13 mouse cellular contexts compared by ENCODE assay signal in the genomic region with DNA sequence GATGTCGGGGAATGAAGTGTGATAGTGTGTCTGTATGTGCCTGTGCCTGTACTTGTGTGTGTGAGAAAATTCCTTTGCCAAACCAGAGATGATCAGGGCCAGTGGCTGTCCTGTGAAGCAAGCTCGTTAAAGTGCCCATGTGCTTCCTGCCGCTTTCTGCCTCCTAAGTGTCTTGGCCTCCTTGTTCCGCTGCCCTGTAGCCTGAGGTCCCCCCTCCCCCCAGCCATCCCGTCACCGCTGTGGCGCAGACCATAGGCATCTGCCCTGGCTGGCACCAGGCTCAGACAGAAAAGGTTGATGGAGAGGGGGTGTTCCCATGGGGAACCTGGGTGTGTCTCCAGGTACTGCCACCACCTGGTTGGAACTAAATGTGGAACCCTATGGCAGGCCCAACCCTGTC. TPM values are rescaled to one million over a fixed set of nuclear protein-coding genes. Genes with fewer than 3 reads are reported as not detected.
DNase-seq lines count a peak whose midpoint lies in the region; ATAC-seq and TF ChIP-seq lines count a peak whose summit lies in the region.
"Had no signal": no experiment of that assay in that cellular context is flagged by ENCODE, and none has a peak within 500 bp of the region (broad histone marks: within the 10 kb centered on the region; RNA-seq: fewer than 3 reads in every experiment).

No protein-coding gene starts in this region.

- no peak for TF ChIP-seq EP300 in liver, postnatal 0 days (IDR thresholded peaks at IDR 0.05; ENCODE audit: low read depth)

- DNase-seq in gastrocnemius, adult 2 months: no peak
- DNase-seq in gastrocnemius, postnatal 14 days: no peak
- no peak for DNase-seq in liver, adult 2 months (ENCODE audit: extremely low read depth, low read depth, low spot score)
- no peak for DNase-seq in liver, postnatal 0 days
- no peak for DNase-seq in left cerebral cortex, adult 9 months (ENCODE audit: low spot score in 2 of 2)
- DNase-seq in thymus, postnatal 4 days: no peak
- DNase-seq: heart, postnatal 36 days; liver, embryonic 13.5 days had no signal

- peak overlapping the region; percentile 31; the same call in 1 of the 2 replicates for H3K27ac ChIP-seq in gastrocnemius, adult 2 months
- H3K27ac ChIP-seq in liver, adult 2 months (replicated peaks; ENCODE audit: insufficient read depth, low read depth, low read length): peak overlapping the region; percentile 73
- no peak overlapping the region for H3K27ac ChIP-seq in liver, postnatal 0 days (ENCODE audit: low read depth)
- H3K27ac ChIP-seq in small intestine, adult 2 months (ENCODE audit: insufficient read depth, low read depth, low read length): peak overlapping the region; percentile 85
- H3K27ac ChIP-seq: embryonic facial prominence, embryonic 12.5 days; limb, embryonic 10.5 days; liver, embryonic 13.5 days had no signal

- intact Hi-C loops in gastrocnemius, adult 2 months (cut with DNase I): no loop called here
- intact Hi-C loops in gastrocnemius, postnatal 14 days (cut with DNase I; ENCODE audit: low total_unique reads): no loop called here

- H3K27me3 ChIP-seq in liver, adult 2 months (ENCODE audit: control insufficient read depth, insufficient read depth, low read length): no peaks in the 10 kb centered on the region
- no peaks in the 10 kb centered on the region for H3K27me3 ChIP-seq in liver, postnatal 0 days (ENCODE audit: insufficient read depth, low read length)
- H3K27me3 ChIP-seq in small intestine, adult 2 months (ENCODE audit: control insufficient read depth, insufficient read depth, low read length): no peaks in the 10 kb centered on the region
- H3K27me3 ChIP-seq: liver, embryonic 13.5 days had no signal

- no peaks in the 10 kb centered on the region for H3K79me2 ChIP-seq in liver, adult 2 months (ENCODE audit: control insufficient read depth, insufficient read depth, low read length)

- 78% methylated on average over 7 of the region's 7 CpGs for WGBS in liver, adult 2 months
- 61% methylated on average over 7 of the region's 7 CpGs for WGBS in liver, postnatal 0 days (ENCODE audit: insufficient replicate concordance)
- 31% methylated on average over 7 of the region's 7 CpGs for WGBS in small intestine, adult 2 months

- no peak for ATAC-seq in liver, postnatal 0 days
- ATAC-seq in hematopoietic stem cell, adult 5-6 weeks (replicated peaks in 1 of 2; ENCODE audit: insufficient read depth in 1 of 2, low FRiP score in 2 of 2, low TSS enrichment in 1 of 2, low read depth in 1 of 2, poor library complexity in 2 of 2, severe bottlenecking in 2 of 2): peak; percentile 72 to 82

- no peak for TF ChIP-seq CTCF in gastrocnemius, adult 2 months (IDR thresholded peaks at IDR 0.05)
- TF ChIP-seq CTCF in liver, adult 2 months (IDR thresholded peaks at IDR 0.05; ENCODE audit: low read depth, low read length): no peak
- TF ChIP-seq CTCF in liver, postnatal 0 days (IDR thresholded peaks at IDR 0.05; ENCODE audit: low read depth): no peak
- TF ChIP-seq CTCF in small intestine, adult 2 months (IDR thresholded peaks at IDR 0.05; ENCODE audit: extremely low read depth, insufficient read length, insufficient replicate concordance, low read depth, low read length): no peak

- no peak overlapping the region for H3K9ac ChIP-seq in liver, adult 2 months (ENCODE audit: low read depth, low read length)
- H3K9ac ChIP-seq in liver, postnatal 0 days (replicated peaks): no peak overlapping the region
- H3K9ac ChIP-seq: embryonic facial prominence, embryonic 12.5 days; liver, embryonic 13.5 days had no signal

- no peak for TF ChIP-seq POLR2A in liver, adult 2 months (IDR thresholded peaks at IDR 0.05; ENCODE audit: extremely low read depth, insufficient read depth, low read length)
- TF ChIP-seq POLR2A in small intestine, adult 2 months (IDR thresholded peaks at IDR 0.05; ENCODE audit: low read depth, low read length): no peak

- H3K4me2 ChIP-seq in liver, postnatal 0 days (ENCODE audit: low read depth, low read length): no peak overlapping the region
- H3K4me2 ChIP-seq: embryonic facial prominence, embryonic 12.5 days; heart, embryonic 11.5 days; liver, embryonic 13.5 days had no signal

- H3K36me3 ChIP-seq in liver, adult 2 months (ENCODE audit: control insufficient read depth, insufficient read depth, low read length): no peaks in the 10 kb centered on the region
- H3K36me3 ChIP-seq in liver, postnatal 0 days (replicated peaks; ENCODE audit: insufficient read depth, low read length): no peaks in the 10 kb centered on the region
- peaks cover 34% of the 10 kb centered on the region for H3K36me3 ChIP-seq in small intestine, adult 2 months (ENCODE audit: control insufficient read depth, insufficient read depth, low read length)
- H3K36me3 ChIP-seq: liver, embryonic 13.5 days had no signal

- no peak overlapping the region for H3K4me3 ChIP-seq in gastrocnemius, adult 2 months
- H3K4me3 ChIP-seq in liver, adult 2 months (ENCODE audit: insufficient read depth, low read depth, low read length): no peak overlapping the region
- H3K4me3 ChIP-seq in liver, postnatal 0 days (ENCODE audit: low read depth, low read length): no peak overlapping the region
- no peak overlapping the region for H3K4me3 ChIP-seq in small intestine, adult 2 months (ENCODE audit: low read depth, low read length)
- H3K4me3 ChIP-seq: embryonic facial prominence, embryonic 12.5 days; limb, embryonic 10.5 days; liver, embryonic 13.5 days had no signal

- no peaks in the 10 kb centered on the region for H3K9me3 ChIP-seq in liver, postnatal 0 days (ENCODE audit: low read length)
- H3K9me3 ChIP-seq: embryonic facial prominence, embryonic 12.5 days; limb, embryonic 10.5 days; liver, embryonic 13.5 days had no signal

- H3K4me1 ChIP-seq in liver, adult 2 months (ENCODE audit: control insufficient read depth, insufficient read depth, low read length): peaks cover 30% of the 10 kb centered on the region
- H3K4me1 ChIP-seq in liver, postnatal 0 days (ENCODE audit: insufficient read depth): peaks cover 5% of the 10 kb centered on the region; the same call in 1 of the 2 replicates
- peaks cover 45% of the 10 kb centered on the region for H3K4me1 ChIP-seq in small intestine, adult 2 months (ENCODE audit: control insufficient read depth, insufficient read depth, insufficient read length, low read length)

RNA-seq across cellular contexts. Expression of gene Efnb1, which starts 13.1 kb away (rescaled TPM):
- 1 to 10 TPM; 5.8 to 9.8 TPM for total RNA-seq in gastrocnemius, adult 2 months (2021)
- total RNA-seq in gastrocnemius, postnatal 14 days (2021): 1 to 10 TPM; 8.4 to 9.8 TPM
- 4.9 and 5.4 TPM in 2 replicates for total RNA-seq in liver, adult 2 months (2014; rRNA removed)
- polyA plus RNA-seq in liver, adult 2 months (2012; rRNA removed): 12.4 TPM in 2 replicates
- polyA plus RNA-seq in liver, postnatal 0 days (2015; fragmentation: Nextera tagmentation; extraction: Ambion mirVana): 4.9 and 6.5 TPM in 2 replicates
- 4.7 and 5.6 TPM in 2 replicates for total RNA-seq in hematopoietic stem cell, adult 5-6 weeks (2017)
- 26.2 and 86.8 TPM in 2 replicates for polyA plus RNA-seq in small intestine, adult 2 months (2012; rRNA removed)
